Mouse (Mus musculus) liver, adult 2 months (tissue): Measurements from ENCODE around the gene Ankrd52.

ENCODE experiments used
- CTCF ChIP-seq: fragments of 200-500 bp; IDR thresholded peaks from 2 replicates; pipeline ENCODE4 v1.5.1; 2011; ENCODE audit warnings: low read depth, low read length, control low read depth
- POLR2A ChIP-seq: fragments of 200-500 bp; IDR thresholded peaks from 2 replicates; pipeline ENCODE4 v1.6.1; 2011; ENCODE audit warnings: low read length, control low read depth; ENCODE audit not compliant: insufficient read depth; ENCODE audit errors: extremely low read depth

- TF ChIP-seq POLR2A, result no peak
- TF ChIP-seq CTCF, result no peak
Measured at GRCm38 (mm10) chr10:128377222-128377939, 466 bp downstream of the Ankrd52 start.
